Mouse (Mus musculus): ENCODE measurements around the gene Kcnma1. TPM values are rescaled to one million over a fixed set of nuclear protein-coding genes. Genes with fewer than 3 reads are reported as not detected.

The Kcnma1 gene
- polyA plus RNA-seq, 1 experiment: 4.9 TPM

DNA sequence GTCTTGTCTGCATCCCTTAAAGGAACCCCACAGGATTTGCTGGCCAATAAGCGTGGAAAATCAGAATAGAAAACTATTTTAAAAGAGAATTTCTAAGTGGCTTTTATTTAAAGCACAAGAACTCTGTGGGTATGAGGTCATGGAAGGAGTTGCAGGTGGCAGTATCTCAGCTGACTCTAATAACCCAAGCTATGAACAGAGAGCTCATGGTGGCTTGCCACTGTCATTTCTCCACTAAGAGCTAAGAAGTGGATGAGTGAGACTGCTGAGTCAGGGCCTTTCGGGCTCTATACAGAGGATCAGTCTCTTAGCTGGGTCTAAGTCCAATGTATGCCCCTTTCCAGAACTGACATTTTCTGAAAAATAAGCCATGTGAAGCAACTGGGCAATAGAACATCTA is 713.8 kb downstream of the Kcnma1 start:
- no peaks in the 10 kb centered on the region for H3K4me1 ChIP-seq (replicated peaks; ENCODE audit: control insufficient read depth, insufficient read depth, low read length)
- no peak for DNase-seq
- no peak overlapping the region for H3K4me3 ChIP-seq (ENCODE audit: control insufficient read depth, insufficient read depth, low read length)
- no peaks in the 10 kb centered on the region for H3K36me3 ChIP-seq (ENCODE audit: control insufficient read depth, insufficient read depth, low read length)
- TF ChIP-seq POLR2A (IDR thresholded peaks at IDR 0.05; ENCODE audit: control insufficient read depth, extremely low read depth, insufficient read depth, low read length, poor library complexity) (no peak), CTCF (IDR thresholded peaks at IDR 0.05; ENCODE audit: borderline replicate concordance, control insufficient read depth, extremely low read depth, insufficient read depth, low read length, poor library complexity) (no peak)
- WGBS: 93% methylated on average over 2 of the region's 2 CpGs
- H3K27ac ChIP-seq (ENCODE audit: control insufficient read depth, insufficient read depth, low read length): no peak overlapping the region
- no peaks in the 10 kb centered on the region for H3K27me3 ChIP-seq (ENCODE audit: control insufficient read depth, insufficient read depth, low read length)

GRCm38 (mm10) chr14:23290634-23291033 is 723.7 kb downstream of the Kcnma1 start:
- no peak overlapping the region for H3K4me3 ChIP-seq (ENCODE audit: control insufficient read depth, insufficient read depth, low read length)
- H3K27me3 ChIP-seq (ENCODE audit: control insufficient read depth, insufficient read depth, low read length): no peaks in the 10 kb centered on the region
- no peak overlapping the region for H3K27ac ChIP-seq (ENCODE audit: control insufficient read depth, insufficient read depth, low read length)
- no peaks in the 10 kb centered on the region for H3K4me1 ChIP-seq (replicated peaks; ENCODE audit: control insufficient read depth, insufficient read depth, low read length)
- WGBS: 86% methylated on average over 2 of the region's 2 CpGs
- no peak for TF ChIP-seq CTCF (IDR thresholded peaks at IDR 0.05; ENCODE audit: borderline replicate concordance, control insufficient read depth, extremely low read depth, insufficient read depth, low read length, poor library complexity)
- no peak for TF ChIP-seq POLR2A (IDR thresholded peaks at IDR 0.05; ENCODE audit: control insufficient read depth, extremely low read depth, insufficient read depth, low read length, poor library complexity)
- H3K36me3 ChIP-seq (ENCODE audit: control insufficient read depth, insufficient read depth, low read length): no peaks in the 10 kb centered on the region
- DNase-seq: no peak

DNA sequence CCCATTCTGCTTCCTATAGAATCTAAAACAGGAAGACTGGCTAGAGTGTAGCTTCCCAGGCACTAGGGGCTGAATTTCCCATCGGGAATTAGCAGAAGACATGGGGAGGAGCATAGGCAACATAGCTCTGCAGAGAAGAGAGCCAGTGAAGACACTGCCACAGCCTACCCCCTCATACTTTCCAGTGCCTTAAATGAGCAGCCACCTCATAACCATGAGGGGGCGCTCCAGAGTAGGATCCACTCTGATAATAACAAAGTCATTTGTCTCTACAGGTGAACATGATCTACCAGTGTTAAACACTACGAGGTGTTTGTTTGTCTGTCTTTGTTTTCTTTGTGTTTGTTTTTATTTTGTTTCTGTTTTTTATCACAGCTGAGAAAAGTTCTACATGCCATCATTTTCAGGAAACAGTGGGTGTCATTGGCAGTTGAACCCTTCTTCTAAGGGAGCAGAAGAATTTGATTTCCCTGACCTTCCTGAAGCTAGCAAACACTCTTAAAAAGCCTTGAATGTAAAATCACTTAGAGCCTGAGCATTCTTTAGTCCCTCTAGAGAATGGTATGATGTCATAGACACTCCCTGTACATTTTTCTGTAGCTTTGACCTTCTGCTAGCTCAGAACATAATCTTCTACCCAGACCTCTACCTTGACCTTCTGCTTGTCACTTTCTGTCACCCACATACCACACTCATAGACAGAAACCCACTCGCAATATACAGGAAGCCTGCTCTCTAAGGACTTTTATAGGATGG is 747.6 kb downstream of the Kcnma1 start:
- Histone ChIP-seq H3K4me3 (ENCODE audit: control insufficient read depth, insufficient read depth, low read length) (no peak overlapping the region), H3K4me1 (replicated peaks; ENCODE audit: control insufficient read depth, insufficient read depth, low read length) (no peaks in the 10 kb centered on the region), H3K27me3 (ENCODE audit: control insufficient read depth, insufficient read depth, low read length) (no peaks in the 10 kb centered on the region), H3K36me3 (ENCODE audit: control insufficient read depth, insufficient read depth, low read length) (no peaks in the 10 kb centered on the region), H3K27ac (ENCODE audit: control insufficient read depth, insufficient read depth, low read length) (no peak overlapping the region)
- peak; percentile 7 for DNase-seq
- no peak for TF ChIP-seq POLR2A (IDR thresholded peaks at IDR 0.05; ENCODE audit: control insufficient read depth, extremely low read depth, insufficient read depth, low read length, poor library complexity)
- no peak for TF ChIP-seq CTCF (IDR thresholded peaks at IDR 0.05; ENCODE audit: borderline replicate concordance, control insufficient read depth, extremely low read depth, insufficient read depth, low read length, poor library complexity)
- WGBS: 43% methylated on average over 4 of the region's 4 CpGs

DNA sequence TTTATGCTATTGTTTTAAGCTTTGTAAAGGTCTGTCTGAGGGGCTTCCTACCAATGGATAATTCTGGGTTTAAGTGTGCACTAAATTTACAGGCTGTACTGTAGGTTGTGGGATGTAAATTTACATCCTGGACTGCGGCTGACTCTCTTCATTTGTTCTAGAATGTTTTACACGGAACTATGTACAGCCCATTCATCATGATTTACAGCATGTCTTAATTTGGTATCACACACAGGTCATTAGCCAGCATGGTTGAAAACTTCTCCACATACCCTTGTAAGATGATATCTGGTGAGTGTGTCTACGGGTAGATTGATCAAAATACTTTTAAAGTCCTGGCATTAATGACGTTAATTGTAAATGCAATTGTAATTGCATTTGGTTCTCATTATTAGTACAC is 761.1 kb downstream of the Kcnma1 start:
- TF ChIP-seq POLR2A (IDR thresholded peaks at IDR 0.05; ENCODE audit: control insufficient read depth, extremely low read depth, insufficient read depth, low read length, poor library complexity) (no peak), CTCF (IDR thresholded peaks at IDR 0.05; ENCODE audit: borderline replicate concordance, control insufficient read depth, extremely low read depth, insufficient read depth, low read length, poor library complexity) (no peak)
- no peaks in the 10 kb centered on the region for H3K27me3 ChIP-seq (ENCODE audit: control insufficient read depth, insufficient read depth, low read length)
- no peak overlapping the region for H3K4me3 ChIP-seq (ENCODE audit: control insufficient read depth, insufficient read depth, low read length)
- WGBS: 87% methylated on average over 4 of the region's 4 CpGs
- H3K36me3 ChIP-seq (ENCODE audit: control insufficient read depth, insufficient read depth, low read length): no peaks in the 10 kb centered on the region
- H3K4me1 ChIP-seq (replicated peaks; ENCODE audit: control insufficient read depth, insufficient read depth, low read length): no peaks in the 10 kb centered on the region
- H3K27ac ChIP-seq (ENCODE audit: control insufficient read depth, insufficient read depth, low read length): no peak overlapping the region
- no peak for DNase-seq

GRCm38 (mm10) chr14:23244446-23244845 is 769.8 kb downstream of the Kcnma1 start:
- Histone ChIP-seq H3K27me3 (ENCODE audit: control insufficient read depth, insufficient read depth, low read length) (no peaks in the 10 kb centered on the region), H3K4me1 (replicated peaks; ENCODE audit: control insufficient read depth, insufficient read depth, low read length) (no peaks in the 10 kb centered on the region), H3K27ac (ENCODE audit: control insufficient read depth, insufficient read depth, low read length) (no peak overlapping the region), H3K4me3 (ENCODE audit: control insufficient read depth, insufficient read depth, low read length) (no peak overlapping the region), H3K36me3 (ENCODE audit: control insufficient read depth, insufficient read depth, low read length) (no peaks in the 10 kb centered on the region)
- TF ChIP-seq CTCF (IDR thresholded peaks at IDR 0.05; ENCODE audit: borderline replicate concordance, control insufficient read depth, extremely low read depth, insufficient read depth, low read length, poor library complexity): no peak
- TF ChIP-seq POLR2A (IDR thresholded peaks at IDR 0.05; ENCODE audit: control insufficient read depth, extremely low read depth, insufficient read depth, low read length, poor library complexity): no peak
- 89% methylated on average over 5 of the region's 5 CpGs for WGBS
- no peak for DNase-seq

DNA sequence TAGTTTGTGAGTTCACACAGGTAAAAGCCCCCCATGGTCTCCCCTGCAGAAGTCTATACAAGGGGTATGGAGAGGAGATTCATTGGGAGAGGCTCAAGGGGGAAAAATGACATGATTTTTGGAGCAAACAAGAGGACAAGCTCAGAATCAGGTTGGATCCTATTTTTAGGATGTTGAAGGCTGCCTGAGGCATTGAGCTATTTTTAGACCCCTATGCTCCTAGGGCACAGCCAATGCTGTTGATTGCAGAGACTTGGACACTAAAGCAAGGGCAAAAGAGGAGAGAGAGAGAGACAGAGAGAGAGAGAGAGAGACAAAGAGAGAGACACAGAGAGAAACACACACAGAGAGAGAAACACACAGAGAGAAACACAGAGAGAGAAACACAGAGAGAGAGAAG is 770.4 kb downstream of the Kcnma1 start:
- Histone ChIP-seq H3K4me1 (replicated peaks; ENCODE audit: control insufficient read depth, insufficient read depth, low read length) (no peaks in the 10 kb centered on the region), H3K27ac (ENCODE audit: control insufficient read depth, insufficient read depth, low read length) (no peak overlapping the region), H3K4me3 (ENCODE audit: control insufficient read depth, insufficient read depth, low read length) (no peak overlapping the region), H3K27me3 (ENCODE audit: control insufficient read depth, insufficient read depth, low read length) (no peaks in the 10 kb centered on the region), H3K36me3 (ENCODE audit: control insufficient read depth, insufficient read depth, low read length) (no peaks in the 10 kb centered on the region)
- TF ChIP-seq CTCF (IDR thresholded peaks at IDR 0.05; ENCODE audit: borderline replicate concordance, control insufficient read depth, extremely low read depth, insufficient read depth, low read length, poor library complexity) (no peak), POLR2A (IDR thresholded peaks at IDR 0.05; ENCODE audit: control insufficient read depth, extremely low read depth, insufficient read depth, low read length, poor library complexity) (no peak)
- no peak for DNase-seq

Other genes with a start within 250 kb of the Kcnma1 start
- 7.5 and 8.7 TPM in 2 replicates for gene Dlg5, start 231.4 kb upstream of the Kcnma1 start, polyA plus RNA-seq (2012; rRNA removed)